Mouse (Mus musculus) CH12.LX (cell line): ENCODE data around the gene Pde11a.

ENCODE experiments used
- BHLHE40 ChIP-seq: IDR thresholded peaks from 2 replicates; pipeline ENCODE4 v1.6.1; 2011; ENCODE audit warnings: mild to moderate bottlenecking, low read depth, low read length, improper control_type of control experiment
- JUN ChIP-seq: IDR thresholded peaks from 2 replicates; pipeline ENCODE4 v1.6.1; 2011; ENCODE audit warnings: low read depth, mild to moderate bottlenecking, low read length, improper control_type of control experiment, moderate library complexity; ENCODE audit not compliant: insufficient read depth

DNA sequence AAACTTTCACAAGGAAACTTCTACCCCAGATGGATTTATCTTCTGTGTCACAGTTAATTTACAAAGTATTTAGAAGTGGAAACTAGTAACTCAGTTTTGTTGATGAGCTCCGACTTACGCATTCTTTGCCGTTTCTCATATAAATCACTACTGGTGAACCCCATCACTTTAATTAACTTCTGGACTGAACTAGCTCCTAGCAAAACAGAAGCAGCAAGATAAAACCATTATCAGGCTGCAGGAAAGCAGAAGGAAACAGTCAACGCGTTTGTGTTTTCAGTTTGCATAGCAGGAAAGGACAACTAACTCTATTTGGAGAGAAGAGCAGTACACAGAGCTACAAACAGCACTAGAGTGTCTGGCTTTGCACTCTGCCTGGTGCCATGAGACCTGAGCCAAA is 220.1 kb downstream of the Pde11a start:
- no peak for TF ChIP-seq JUN
- TF ChIP-seq BHLHE40, result no peak
